Mouse (Mus musculus) lung, adult 2 months (tissue): ENCODE results near the gene Prkch.

Source experiments
- CTCF ChIP-seq: fragments of 200-500 bp; IDR thresholded peaks from 2 replicates; pipeline ENCODE4 v1.5.1; 2011; ENCODE audit warnings: mild to moderate bottlenecking, low read length, control low read depth; ENCODE audit not compliant: insufficient read depth
- POLR2A ChIP-seq: fragments of 200-500 bp; IDR thresholded peaks from 2 replicates; pipeline ENCODE4 v1.6.1; 2011; ENCODE audit warnings: low read depth, mild to moderate bottlenecking, control low read depth, low read length, borderline replicate concordance; ENCODE audit errors: extremely low read depth

- TF ChIP-seq CTCF = no peak
- no peak for TF ChIP-seq POLR2A
These were observed 94.8 kb downstream of the Prkch start for GRCm38 (mm10) chr12:73679400-73679801.
